Mouse (Mus musculus) liver, embryonic 12.5 days (tissue): ENCODE measurements at regions not wholly inside any gene's neighbourhood (a gene's known extent, or its start where the extent isn't known, plus 50 kb on each side); places are given as distances from the start of the nearest gene placed in this dataset.

Experiments used
- ATAC-seq: fragments of 200-750 bp; cut with Nextera tagmentation; 2 replicates; pipeline ENCODE4 v1.8.0; 2017; ENCODE audit warnings: moderate number of reproducible peaks, mild to moderate bottlenecking, moderate library complexity
- H3K27ac ChIP-seq: fragments of 300-500 bp; sonication (generic); 2 replicates; pipeline ENCODE4 v1.5.1; 2016; ENCODE audit warnings: mild to moderate bottlenecking
- H3K27me3 ChIP-seq: fragments of 300-500 bp; sonication (generic); replicated peaks from 2 replicates; pipeline ENCODE4 v1.6.1; 2016; ENCODE audit warnings: mild to moderate bottlenecking, moderate library complexity
- H3K36me3 ChIP-seq: fragments of 300-500 bp; sonication (generic); 2 replicates; pipeline ENCODE4 v1.6.1; 2016; ENCODE audit warnings: mild to moderate bottlenecking, moderate library complexity
- H3K4me1 ChIP-seq: fragments of 300-500 bp; sonication (generic); 2 replicates; pipeline ENCODE4 v1.6.1; 2016
- H3K4me2 ChIP-seq: fragments of 300-500 bp; sonication (generic); 2 replicates; pipeline ENCODE4 v1.6.1; 2016; ENCODE audit warnings: mild to moderate bottlenecking, moderate library complexity
- H3K4me3 ChIP-seq: fragments of 300-500 bp; sonication (generic); 2 replicates; pipeline ENCODE4 v1.5.1; 2016; ENCODE audit warnings: mild to moderate bottlenecking, moderate library complexity
- H3K9ac ChIP-seq: fragments of 300-500 bp; sonication (generic); 2 replicates; pipeline ENCODE4 v1.6.1; 2016; ENCODE audit warnings: mild to moderate bottlenecking, moderate library complexity
- H3K9me3 ChIP-seq: fragments of 300-500 bp; sonication (generic); replicated peaks from 2 replicates; pipeline ENCODE4 v1.6.1; 2016; ENCODE audit warnings: mild to moderate bottlenecking, moderate library complexity
- WGBS: fragments of 180-500 bp; shearing (Covaris S2); methylation state at CpG from one replicate; pipeline ENCODE4 v1.1.7; 2016; ENCODE audit not compliant: insufficient replicate concordance; 5-methylcytosine and 5-hydroxymethylcytosine counted together

DNA sequence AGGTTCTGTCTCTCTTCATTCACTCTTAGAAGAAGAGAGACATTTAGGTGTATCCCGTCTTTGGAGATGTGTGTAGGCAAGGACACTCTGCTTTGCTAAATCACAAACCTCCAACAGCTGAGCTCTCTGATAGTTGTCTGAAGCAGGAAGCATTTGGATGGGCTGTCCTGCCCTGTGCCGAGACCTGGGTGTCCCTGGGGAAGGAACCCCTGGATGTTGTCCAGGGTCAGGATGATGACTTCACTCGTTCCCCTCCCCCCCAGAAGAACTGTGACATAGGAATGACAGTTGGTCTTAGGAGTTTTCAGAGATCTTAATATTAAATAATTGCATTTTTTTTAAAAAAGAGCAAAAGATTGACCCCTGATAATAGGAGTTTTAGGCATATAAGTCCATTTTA is 197.9 kb upstream of the Arid1b start:
- Histone ChIP-seq H3K4me1 (no peaks in the 10 kb centered on the region), H3K4me2 (no peak overlapping the region), H3K9me3 (no peaks in the 10 kb centered on the region), H3K9ac (no peak overlapping the region), H3K27me3 (no peaks in the 10 kb centered on the region), H3K36me3 (no peaks in the 10 kb centered on the region), H3K27ac (no peak overlapping the region), H3K4me3 (no peak overlapping the region)
- 39% methylated on average over 3 of the region's 3 CpGs for WGBS
- no peak for ATAC-seq

DNA sequence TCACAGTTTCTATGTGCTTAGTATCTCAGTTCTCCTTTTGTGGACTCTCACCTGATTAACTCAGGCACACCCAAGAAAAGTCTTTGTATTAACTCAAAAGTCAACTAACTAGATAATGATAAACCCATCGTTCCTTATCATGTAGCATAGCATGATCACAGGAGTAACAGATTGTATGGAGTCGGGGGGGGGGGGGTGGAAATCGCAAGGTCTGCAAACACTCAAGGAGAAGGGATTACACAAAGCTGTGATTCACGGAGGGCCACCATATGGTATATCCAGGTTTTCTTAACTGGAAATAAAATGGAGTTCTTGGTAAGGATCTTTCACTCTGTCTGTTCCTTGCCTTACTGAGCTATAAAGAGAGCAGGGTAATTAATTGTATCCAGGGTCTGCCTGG is 190.1 kb upstream of the Arid1b start:
- H3K27me3 ChIP-seq, result no peaks in the 10 kb centered on the region; the same call in 1 of the 2 replicates
- no peak overlapping the region for H3K4me2 ChIP-seq
- H3K27ac ChIP-seq, result no peak overlapping the region
- no peaks in the 10 kb centered on the region for H3K36me3 ChIP-seq
- no peak overlapping the region for H3K9ac ChIP-seq
- H3K4me3 ChIP-seq, result no peak overlapping the region
- 59% methylated on average over 4 of the region's 4 CpGs for WGBS
- H3K4me1 ChIP-seq, result no peaks in the 10 kb centered on the region
- no peaks in the 10 kb centered on the region for H3K9me3 ChIP-seq
- no peak for ATAC-seq

DNA sequence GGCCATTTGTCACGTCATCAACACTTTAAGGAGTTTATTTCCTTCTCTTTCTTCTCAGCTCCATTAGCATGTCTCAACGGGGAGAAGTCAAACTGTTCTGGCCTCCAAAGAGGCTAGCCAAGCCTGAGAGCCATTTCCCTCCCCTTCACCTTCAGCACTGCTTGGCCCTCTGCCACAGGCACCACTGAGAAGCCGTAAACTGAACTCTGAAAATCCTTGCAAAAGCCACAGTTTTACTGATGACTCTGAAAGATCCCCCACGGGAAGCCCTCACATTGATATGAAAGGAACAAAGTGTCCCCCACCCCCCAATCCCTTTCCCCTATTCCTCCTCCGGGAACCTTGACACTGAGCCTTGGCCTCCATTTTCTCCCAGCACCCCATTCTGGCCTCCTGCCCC is 188.1 kb upstream of the Arid1b start:
- no peak overlapping the region for H3K4me2 ChIP-seq
- no peaks in the 10 kb centered on the region; the same call in 1 of the 2 replicates for H3K27me3 ChIP-seq
- H3K9me3 ChIP-seq, result no peaks in the 10 kb centered on the region
- 45% methylated on average over 5 of the region's 5 CpGs for WGBS
- H3K4me3 ChIP-seq, result no peak overlapping the region
- H3K27ac ChIP-seq, result no peak overlapping the region
- H3K36me3 ChIP-seq, result no peaks in the 10 kb centered on the region
- no peak for ATAC-seq
- no peaks in the 10 kb centered on the region for H3K4me1 ChIP-seq
- no peak overlapping the region for H3K9ac ChIP-seq

DNA sequence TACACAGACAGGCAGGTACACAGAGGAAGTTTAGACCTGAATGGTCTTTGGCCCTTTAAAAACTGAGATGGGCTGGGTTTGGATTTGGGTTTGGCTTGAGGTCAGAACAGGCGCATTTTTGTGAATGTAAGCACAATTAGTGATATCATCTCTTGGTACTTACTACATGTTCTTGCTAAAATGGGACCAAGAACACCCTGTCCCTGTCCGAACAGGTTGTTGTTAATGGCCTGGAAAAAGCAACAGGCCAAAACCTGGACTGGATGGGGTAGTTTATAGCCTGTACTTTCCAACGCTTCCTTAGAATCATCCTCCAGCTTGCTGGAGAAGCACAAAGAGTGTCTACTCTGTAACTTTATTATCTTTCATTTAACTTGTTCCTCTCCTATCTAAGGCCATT is 185.2 kb upstream of the Arid1b start:
- 71% methylated on average over 3 of the region's 3 CpGs for WGBS

DNA sequence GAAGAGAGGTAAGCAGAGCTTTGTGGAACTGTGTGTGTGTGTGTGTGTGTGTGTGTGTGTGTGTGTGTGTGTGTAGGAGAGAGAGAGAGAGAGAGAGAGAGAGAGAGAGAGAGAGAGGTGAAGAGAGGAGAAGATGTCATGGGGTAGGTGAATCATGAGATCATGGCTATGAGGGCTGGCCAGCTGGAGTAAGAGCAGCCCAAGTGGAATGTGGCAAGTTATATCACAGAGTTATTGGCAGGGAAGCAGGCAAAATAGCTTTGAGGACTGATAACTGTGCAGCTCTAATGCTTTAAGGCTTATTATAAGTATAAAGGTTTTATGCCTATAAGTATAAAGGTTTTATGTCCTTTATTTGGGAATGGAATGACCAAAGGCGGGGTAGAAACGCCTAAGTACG is 180.9 kb upstream of the Arid1b start:
- H3K4me3 ChIP-seq, result no peak overlapping the region
- WGBS, result 86% methylated on average over 3 of the region's 3 CpGs
- ATAC-seq, result no peak

More for the DNA sequence above, 185.2 kb upstream of the Arid1b start:
- Histone ChIP-seq H3K27me3 (peaks cover 4% of the 10 kb centered on the region; the same call in 1 of the 2 replicates), H3K27ac (no peak overlapping the region), H3K9me3 (no peaks in the 10 kb centered on the region), H3K36me3 (no peaks in the 10 kb centered on the region), H3K9ac (no peak overlapping the region), H3K4me2 (no peak overlapping the region), H3K4me3 (no peak overlapping the region), H3K4me1 (no peaks in the 10 kb centered on the region)
- no peak for ATAC-seq

DNA sequence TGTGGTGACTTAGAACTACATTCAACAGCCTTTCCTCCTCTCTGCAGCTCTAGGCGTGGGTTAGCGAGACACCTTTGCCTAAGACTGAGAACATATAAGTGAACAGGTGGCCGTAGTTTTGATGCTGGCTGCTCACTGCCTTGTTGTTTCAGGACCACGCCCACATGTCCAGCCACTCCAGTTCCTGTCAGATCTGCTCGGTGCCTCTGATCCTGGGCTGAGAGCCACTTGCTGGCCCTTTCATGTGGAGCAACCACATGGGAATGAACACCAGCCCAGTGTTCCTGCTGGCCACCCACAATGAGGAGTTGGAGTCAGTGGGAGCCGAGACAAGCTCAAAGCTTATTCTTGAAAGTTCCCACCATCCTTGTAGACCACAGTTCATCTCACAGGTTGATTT is 180.5 kb upstream of the Arid1b start:
- H3K27me3 ChIP-seq, result peaks cover 4% of the 10 kb centered on the region
- H3K9me3 ChIP-seq, result no peaks in the 10 kb centered on the region
- no peak overlapping the region for H3K9ac ChIP-seq
- H3K27ac ChIP-seq, result no peak overlapping the region
- no peaks in the 10 kb centered on the region for H3K4me1 ChIP-seq
- no peak for ATAC-seq
- no peak overlapping the region for H3K4me3 ChIP-seq
- no peaks in the 10 kb centered on the region for H3K36me3 ChIP-seq
- WGBS, result 59% methylated on average over 6 of the region's 6 CpGs
- no peak overlapping the region for H3K4me2 ChIP-seq

More for the DNA sequence above, 180.9 kb upstream of the Arid1b start:
- Histone ChIP-seq H3K36me3 (no peaks in the 10 kb centered on the region), H3K9me3 (no peaks in the 10 kb centered on the region), H3K27ac (no peak overlapping the region), H3K27me3 (peaks cover 4% of the 10 kb centered on the region), H3K9ac (no peak overlapping the region), H3K4me1 (no peaks in the 10 kb centered on the region), H3K4me2 (no peak overlapping the region)

DNA sequence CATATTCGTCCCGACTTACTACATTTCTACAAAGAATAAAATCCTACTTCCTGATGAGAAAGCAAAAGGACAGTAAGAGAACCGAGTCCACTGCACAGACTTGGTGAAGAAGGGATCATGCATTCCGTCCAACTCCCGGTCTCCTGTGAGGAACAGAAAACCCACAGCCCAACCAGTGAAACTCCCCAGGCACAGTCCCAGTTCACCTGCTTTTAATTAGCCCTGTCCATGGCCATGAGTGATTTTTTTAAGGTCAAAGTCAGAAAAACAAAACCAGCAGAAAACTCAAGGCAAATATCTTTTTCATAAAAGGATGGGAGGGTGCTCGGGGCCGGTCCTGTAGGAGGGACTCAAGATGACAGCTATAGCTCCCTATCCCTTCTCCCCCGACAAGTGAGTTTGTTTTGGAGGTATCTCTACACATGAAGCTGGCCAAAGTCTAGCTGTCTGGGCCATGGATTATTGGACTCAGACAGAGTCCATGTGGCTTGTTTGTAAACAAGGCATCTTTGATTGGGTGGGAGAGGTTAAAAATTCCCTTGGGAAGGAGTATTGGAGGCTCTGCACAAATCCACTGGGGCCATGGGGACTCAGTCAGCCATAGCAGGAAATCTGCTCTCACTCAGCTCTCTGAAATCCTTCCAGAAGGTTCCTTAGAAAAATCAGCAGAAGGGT is 168.8 kb upstream of the Arid1b start:
- Histone ChIP-seq H3K27ac (no peak overlapping the region), H3K9ac (no peak overlapping the region), H3K9me3 (no peaks in the 10 kb centered on the region), H3K4me2 (no peak overlapping the region), H3K27me3 (0 out of 2 replicates have a peak, but pooled peaks cover 7% of the 10 kb centered on the region), H3K36me3 (no peaks in the 10 kb centered on the region), H3K4me3 (no peak overlapping the region), H3K4me1 (no peaks in the 10 kb centered on the region)
- 61% methylated on average over 8 of the region's 8 CpGs for whole genome bisulfite sequencing
- ATAC-seq, result no peak

DNA sequence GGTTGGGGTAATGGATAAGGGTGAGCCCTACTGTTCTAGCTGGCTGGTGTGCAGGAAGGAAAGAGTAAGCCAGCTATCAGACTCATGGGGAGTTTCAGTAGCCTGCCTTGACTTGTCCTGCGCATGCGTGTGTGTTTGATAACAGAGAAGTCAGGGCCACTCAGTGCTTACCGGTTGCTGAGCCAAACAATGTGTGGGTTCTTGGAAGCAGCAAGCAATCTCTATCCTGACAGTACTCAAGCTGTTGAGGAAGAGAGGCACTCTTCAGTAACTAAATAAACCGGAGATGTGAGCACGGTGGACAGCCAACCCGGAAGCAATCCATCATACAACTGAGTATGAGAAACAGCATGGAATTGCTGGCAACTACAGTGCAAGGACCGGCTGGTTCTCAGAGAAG is 160.1 kb upstream of the Arid1b start:
- Histone ChIP-seq H3K27ac (no peak overlapping the region), H3K4me3 (no peak overlapping the region), H3K9me3 (no peaks in the 10 kb centered on the region), H3K4me1 (no peaks in the 10 kb centered on the region), H3K27me3 (no peaks in the 10 kb centered on the region), H3K9ac (no peak overlapping the region), H3K4me2 (no peak overlapping the region), H3K36me3 (no peaks in the 10 kb centered on the region)
- ATAC-seq, result no peak
- WGBS, result 51% methylated on average over 7 of the region's 7 CpGs

DNA sequence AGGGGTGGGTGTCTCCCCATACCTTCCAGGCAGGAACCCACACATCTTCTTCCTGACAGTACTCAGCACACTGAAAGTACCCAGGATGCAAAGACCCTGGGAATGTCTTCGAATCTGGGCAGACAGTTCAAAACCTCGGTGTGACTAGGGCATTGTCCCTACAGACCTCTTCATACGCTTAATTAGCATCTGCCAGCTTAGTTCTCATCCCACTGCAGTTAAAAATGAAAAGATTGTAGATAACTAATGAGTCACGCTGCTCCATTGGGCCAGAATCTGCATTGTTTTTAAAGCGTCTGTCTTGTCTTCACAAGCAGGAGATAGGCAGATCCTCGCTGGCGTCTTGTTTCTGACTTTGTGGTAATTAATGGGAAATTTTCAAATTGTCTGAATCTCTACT is 159.6 kb upstream of the Arid1b start:
- Histone ChIP-seq H3K27ac (no peak overlapping the region), H3K4me3 (no peak overlapping the region), H3K4me1 (no peaks in the 10 kb centered on the region), H3K4me2 (no peak overlapping the region), H3K9ac (no peak overlapping the region), H3K36me3 (no peaks in the 10 kb centered on the region), H3K27me3 (no peaks in the 10 kb centered on the region), H3K9me3 (no peaks in the 10 kb centered on the region)
- ATAC-seq, result no peak
- 59% methylated on average over 7 of the region's 7 CpGs for WGBS

DNA sequence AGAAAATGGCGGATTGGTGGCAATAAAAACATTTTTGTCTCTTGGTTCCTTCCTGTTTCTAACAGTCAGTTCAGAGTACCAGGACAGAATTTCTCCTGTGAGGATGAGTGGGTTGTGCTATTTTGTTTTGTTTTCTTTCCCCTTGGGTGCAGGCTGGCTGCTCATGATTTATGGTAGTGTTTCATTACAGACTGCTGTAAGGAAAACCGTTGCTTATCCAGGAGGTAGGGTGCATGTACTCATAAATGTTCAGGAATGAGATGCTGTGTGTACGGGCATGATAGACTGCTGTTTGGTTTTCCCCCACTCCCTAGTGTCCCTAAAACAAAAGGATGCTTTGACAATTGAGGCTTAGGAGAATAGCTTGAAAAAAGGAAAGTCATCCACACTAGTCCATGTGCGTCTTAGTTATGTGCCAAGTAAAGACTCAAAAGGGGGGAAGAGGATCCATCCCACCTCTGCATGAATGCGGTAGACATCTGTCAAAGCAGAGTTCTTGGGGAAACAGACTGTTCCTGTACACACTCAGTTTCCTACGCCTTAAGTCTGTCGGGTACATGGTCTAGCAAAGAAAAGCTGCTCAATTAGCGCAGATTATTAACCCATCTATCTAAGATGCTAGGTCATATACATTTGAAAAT is 158.9 kb upstream of the Arid1b start:
- H3K4me2 ChIP-seq, result no peak overlapping the region
- no peaks in the 10 kb centered on the region for H3K36me3 ChIP-seq
- no peak overlapping the region for H3K27ac ChIP-seq
- H3K27me3 ChIP-seq, result no peaks in the 10 kb centered on the region
- H3K9ac ChIP-seq, result no peak overlapping the region
- no peak overlapping the region for H3K4me3 ChIP-seq
- no peak for ATAC-seq
- WGBS, result 75% methylated on average over 8 of the region's 8 CpGs
- no peaks in the 10 kb centered on the region for H3K4me1 ChIP-seq
- H3K9me3 ChIP-seq, result no peaks in the 10 kb centered on the region

DNA sequence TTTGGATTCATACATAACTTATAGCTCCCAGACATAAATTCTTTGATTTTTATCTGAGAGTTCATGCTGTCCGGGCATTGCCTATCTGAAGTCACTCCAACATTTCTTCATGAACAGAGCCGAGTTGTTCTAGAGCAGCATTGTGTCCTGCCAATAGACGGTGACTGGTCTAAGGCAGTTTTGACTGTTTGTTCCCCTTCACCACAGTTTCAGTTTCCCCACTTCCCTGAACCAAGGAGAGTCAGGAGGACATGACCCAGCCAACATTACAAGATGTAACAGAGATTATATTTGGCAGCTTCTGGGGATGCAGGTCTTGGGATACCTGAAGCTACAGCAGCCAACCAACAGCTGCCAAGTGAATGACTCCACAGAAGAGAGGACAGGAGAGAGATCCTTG is 154.0 kb upstream of the Arid1b start:
- Histone ChIP-seq H3K9me3 (no peaks in the 10 kb centered on the region), H3K4me2 (no peak overlapping the region), H3K4me1 (no peaks in the 10 kb centered on the region), H3K9ac (no peak overlapping the region), H3K4me3 (no peak overlapping the region), H3K27me3 (no peaks in the 10 kb centered on the region), H3K27ac (no peak overlapping the region), H3K36me3 (no peaks in the 10 kb centered on the region)
- WGBS, result 76% methylated on average over 3 of the region's 3 CpGs
- no peak for ATAC-seq

DNA sequence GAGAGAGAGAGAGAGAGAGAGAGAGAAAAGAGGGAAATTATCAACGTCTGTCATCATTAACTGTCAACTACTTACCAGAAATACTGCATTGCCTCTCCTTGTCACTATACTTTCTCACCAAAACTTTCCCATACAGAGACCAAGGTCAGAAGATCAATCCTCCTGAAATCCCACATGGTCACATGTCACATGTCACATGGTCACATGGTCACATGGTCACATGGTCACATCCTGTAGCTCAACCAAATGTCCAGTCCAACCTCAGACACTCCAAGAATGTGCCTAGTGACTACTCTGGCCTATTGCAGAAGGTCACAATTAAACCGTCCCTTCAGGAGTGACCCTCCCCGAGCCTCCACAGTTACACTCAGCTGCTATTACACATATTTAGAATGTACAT is 135.8 kb upstream of the Arid1b start:
- Histone ChIP-seq H3K9me3 (no peaks in the 10 kb centered on the region), H3K4me2 (no peak overlapping the region), H3K36me3 (no peaks in the 10 kb centered on the region), H3K27me3 (no peaks in the 10 kb centered on the region), H3K9ac (no peak overlapping the region), H3K27ac (no peak overlapping the region), H3K4me3 (no peak overlapping the region), H3K4me1 (no peaks in the 10 kb centered on the region)
- 57% methylated on average over 3 of the region's 3 CpGs for WGBS
- ATAC-seq, result no peak

DNA sequence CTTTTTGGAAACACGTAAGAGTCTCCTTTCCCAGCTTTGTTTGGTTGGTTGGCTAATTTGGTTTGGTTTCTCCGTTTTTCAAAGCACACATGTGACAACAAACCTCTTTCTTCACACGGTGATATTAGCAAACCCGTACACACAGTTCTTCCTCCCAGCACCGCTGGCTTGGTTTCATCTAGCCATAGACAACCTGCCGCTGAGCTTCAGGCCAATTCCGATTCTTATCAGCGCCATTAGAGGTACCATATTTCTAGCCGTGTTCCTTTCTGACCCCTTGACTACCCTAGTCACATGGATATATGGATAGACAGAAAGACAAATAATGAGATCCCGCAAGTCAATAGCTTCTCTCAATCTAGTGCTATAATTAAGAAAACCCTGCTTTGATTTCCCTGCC is 129.2 kb upstream of the Arid1b start:
- H3K4me1 ChIP-seq, result no peaks in the 10 kb centered on the region
- WGBS, result 73% methylated on average over 10 of the region's 10 CpGs
- H3K4me2 ChIP-seq, result no peak overlapping the region
- no peak overlapping the region for H3K4me3 ChIP-seq
- ATAC-seq, result no peak
- H3K27me3 ChIP-seq, result peaks cover 11% of the 10 kb centered on the region; the same call in 1 of the 2 replicates
- no peak overlapping the region for H3K9ac ChIP-seq
- no peaks in the 10 kb centered on the region for H3K36me3 ChIP-seq
- H3K27ac ChIP-seq, result no peak overlapping the region
- H3K9me3 ChIP-seq, result no peaks in the 10 kb centered on the region
